Mouse (Mus musculus) C2C12 (cell line): ENCODE measurements around the gene Scfd2.

ENCODE experiments used
- CEBPB ChIP-seq: IDR thresholded peaks from one replicate; pipeline ENCODE4 v1.6.1; 2011; ENCODE audit warnings: low read depth, mild to moderate bottlenecking, control low read depth, moderate library complexity
- CTCF ChIP-seq: IDR thresholded peaks from one replicate; pipeline ENCODE4 v1.5.1; 2011; ENCODE audit not compliant: control insufficient read depth, insufficient read depth, insufficient read length
- FOSL1 ChIP-seq: IDR thresholded peaks from one replicate; pipeline ENCODE4 v1.8.0; 2011; ENCODE audit warnings: mild to moderate bottlenecking, low read length; ENCODE audit not compliant: poor library complexity, insufficient read depth, severe bottlenecking
- MAX ChIP-seq: IDR thresholded peaks from one replicate; pipeline ENCODE4 v1.6.1; 2011; ENCODE audit warnings: mild to moderate bottlenecking, control low read depth
- MYOD1 ChIP-seq: IDR thresholded peaks from one replicate; pipeline ENCODE4 v1.6.1; 2011; ENCODE audit warnings: low read depth; ENCODE audit not compliant: control insufficient read depth, insufficient read length
- MYOG ChIP-seq: IDR thresholded peaks from one replicate; pipeline ENCODE4 v1.6.1; 2011; ENCODE audit not compliant: control insufficient read depth, insufficient read length; ENCODE audit errors: extremely low read depth
- USF1 ChIP-seq: IDR thresholded peaks from one replicate; pipeline ENCODE4 v1.6.1; 2011; ENCODE audit warnings: low read depth, mild to moderate bottlenecking, control low read depth, moderate library complexity

DNA sequence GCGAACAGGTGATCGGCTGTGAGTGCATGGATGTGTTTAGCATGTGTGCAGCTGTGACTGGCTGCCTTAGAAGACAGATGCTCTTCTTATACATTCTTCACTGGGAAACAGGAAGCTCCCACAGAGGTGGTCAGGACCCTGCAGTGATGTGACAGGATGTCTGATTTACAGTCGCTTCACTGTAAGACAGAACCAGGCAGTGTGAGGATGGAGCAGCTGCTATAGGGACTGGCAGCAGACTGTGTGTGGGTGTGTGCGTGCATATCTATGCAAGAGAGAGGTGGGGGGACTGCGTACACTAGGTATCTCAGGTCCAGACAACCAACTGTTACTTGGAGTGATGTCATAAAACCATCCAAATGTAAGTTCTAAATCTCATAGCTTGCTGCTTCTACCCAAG lies 254.3 kb downstream of the Scfd2 start:
- TF ChIP-seq FOSL1 (no peak), CTCF (no peak), CEBPB (no peak), MAX (no peak), MYOG (no peak), USF1 (no peak), MYOD1 (no peak)
